Mouse (Mus musculus): ENCODE measurements around the gene Serpinb1c.
"Not testable (repeated sequence)": the region's sequence is repeated elsewhere in the genome, so short reads cannot be mapped to it uniquely, and the experiment has no call there.

Serpinb1c gene

DNA sequence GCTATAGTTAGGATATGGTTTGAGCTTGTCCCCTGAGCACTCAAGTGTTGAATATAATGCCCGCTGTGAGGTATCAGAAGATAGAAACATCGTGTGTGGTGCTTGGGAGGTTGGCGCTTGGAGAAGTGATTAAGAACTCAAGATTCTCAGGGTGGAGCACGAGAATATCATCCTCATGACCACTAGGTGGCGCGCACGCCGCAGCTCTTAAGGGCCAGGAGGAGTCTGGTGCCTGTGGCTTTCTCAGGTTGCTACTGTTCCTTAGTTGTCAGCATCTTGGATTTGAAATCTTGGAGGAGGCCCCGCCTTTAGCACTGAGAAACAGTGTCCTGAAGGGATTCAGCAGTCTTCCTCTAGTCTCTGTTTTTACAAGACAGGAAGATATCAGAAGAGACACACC lies 31.5 kb downstream of the Serpinb1c start:
- DNase-seq (ENCODE audit: low read depth, low spot score): peak; percentile 46

- DNase-seq (ENCODE audit: low read depth, low spot score): no peak
These were observed 32.4 kb downstream of the Serpinb1c start for GRCm38 (mm10) chr13:32865591-32865990.

DNA sequence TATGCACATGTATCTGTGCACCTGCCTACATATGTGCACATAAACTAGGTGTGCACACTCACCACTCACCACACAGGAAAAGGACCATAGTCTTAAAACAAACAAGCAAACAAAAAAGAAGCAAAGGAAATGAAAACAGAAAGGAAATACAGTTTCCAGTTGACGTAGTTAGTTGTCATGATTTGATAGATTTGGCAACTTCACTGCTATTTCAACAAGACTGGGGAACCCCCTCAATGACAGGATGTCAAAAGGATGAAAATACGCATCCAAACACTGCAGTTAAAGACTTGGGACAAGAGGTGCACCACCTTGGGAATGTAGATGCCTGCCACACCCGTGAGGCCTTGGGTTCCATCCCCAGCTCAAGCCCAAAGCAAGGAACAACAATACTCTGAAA lies 33.5 kb downstream of the Serpinb1c start:
- DNase-seq (ENCODE audit: low read depth, low spot score): not testable (repeated sequence)

GRCm38 (mm10) chr13:32863456-32863855 lies 34.6 kb downstream of the Serpinb1c start:
- no peak for DNase-seq (ENCODE audit: low read depth, low spot score)

GRCm38 (mm10) chr13:32860821-32861220 lies 37.2 kb downstream of the Serpinb1c start:
- DNase-seq (ENCODE audit: low read depth, low spot score): no peak

GRCm38 (mm10) chr13:32853073-32853472 lies 44.9 kb downstream of the Serpinb1c start:
- DNase-seq (ENCODE audit: low read depth, low spot score): no peak

- DNase-seq (ENCODE audit: low read depth, low spot score): no peak
These were observed 45.5 kb downstream of the Serpinb1c start for GRCm38 (mm10) chr13:32852539-32852938.

DNA sequence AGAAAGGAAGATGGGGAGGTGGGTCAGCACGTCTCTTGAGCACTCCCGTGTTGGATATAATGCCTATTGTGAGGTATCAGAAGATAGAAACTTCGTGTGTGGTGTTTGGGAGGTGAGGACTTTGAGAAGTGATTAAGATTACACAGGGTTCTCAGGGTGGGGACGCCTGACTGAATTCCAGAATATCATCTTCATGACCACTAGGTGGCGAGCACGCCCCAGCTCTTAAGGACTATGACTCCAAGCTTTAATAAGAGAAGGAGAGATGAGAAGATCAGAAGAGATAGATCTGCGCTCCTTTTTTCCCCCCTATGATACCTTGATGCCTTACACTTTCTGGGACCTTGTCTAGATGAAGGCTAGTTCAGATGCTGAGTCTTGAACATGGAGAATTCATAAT lies 46.0 kb downstream of the Serpinb1c start:
- no peak for DNase-seq (ENCODE audit: low read depth, low spot score)

DNA sequence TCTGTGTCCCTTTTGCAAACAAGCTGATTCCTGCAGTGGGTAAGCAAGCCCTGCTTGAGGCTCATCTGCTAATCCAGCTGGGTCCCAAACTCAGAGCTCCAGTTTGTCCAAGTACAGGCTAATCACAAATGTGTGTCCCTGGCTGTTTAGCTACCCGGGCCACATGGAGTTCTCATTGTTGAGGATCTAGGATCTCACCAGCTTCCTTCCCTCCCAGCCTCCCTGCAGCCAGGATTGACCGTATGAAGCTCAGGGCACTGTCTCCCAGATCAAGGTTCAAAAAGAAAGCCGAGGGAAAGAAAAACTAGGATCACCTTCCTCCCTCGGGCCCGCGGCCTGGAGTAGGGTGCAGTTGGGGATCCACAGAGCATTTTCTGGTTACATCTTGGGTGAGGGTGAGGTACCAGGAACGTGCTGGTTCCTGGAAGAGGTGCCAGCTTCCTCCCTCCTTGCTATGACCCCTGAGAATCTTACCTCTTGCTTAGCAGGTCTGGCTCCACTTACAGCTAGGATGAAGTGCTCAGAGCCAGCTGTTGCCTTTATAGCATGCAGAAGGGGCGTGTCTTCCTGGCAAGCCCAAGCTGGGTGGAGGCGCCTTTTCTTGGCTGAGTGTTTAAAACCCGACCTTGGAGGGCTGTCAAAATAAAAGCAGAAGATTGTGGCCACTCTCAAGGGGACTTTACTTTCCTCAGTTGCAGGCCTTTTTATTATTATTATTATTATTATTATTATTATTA lies 47.2 kb downstream of the Serpinb1c start, which contains the start of gene Serpinb1a:
TSS of gene Serpinb1a (minus strand) at position 518 of the 737 bp plus-strand sequence.
- no peak for DNase-seq (ENCODE audit: low read depth, low spot score)

- DNase-seq (ENCODE audit: low read depth, low spot score): no peak
These were observed 47.9 kb downstream of the Serpinb1c start for GRCm38 (mm10) chr13:32850156-32850555.

- no peak for DNase-seq (ENCODE audit: low read depth, low spot score)
These were observed 48.4 kb downstream of the Serpinb1c start for GRCm38 (mm10) chr13:32849531-32850123.

DNA sequence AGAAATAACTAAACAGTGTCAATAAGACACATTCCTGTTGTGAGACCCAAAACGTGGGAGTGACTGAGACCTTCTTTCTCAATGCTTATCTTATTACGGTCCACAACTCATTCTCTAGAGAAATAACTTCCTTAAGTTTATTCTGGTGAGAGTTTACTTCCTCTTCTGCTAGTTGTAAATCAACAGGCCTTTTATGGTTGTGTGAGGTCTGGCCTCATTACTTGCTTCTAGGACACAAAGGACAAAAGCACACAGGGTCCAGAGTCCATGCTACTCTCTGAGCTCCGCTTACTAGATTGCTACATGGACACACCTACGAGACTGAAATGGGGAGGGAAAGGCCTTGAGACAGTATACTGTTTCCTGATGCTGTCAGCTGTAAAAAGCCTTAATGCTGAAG lies 48.9 kb downstream of the Serpinb1c start:
- no peak for DNase-seq (ENCODE audit: low read depth, low spot score)

GRCm38 (mm10) chr13:32846221-32846620 lies 51.8 kb downstream of the Serpinb1c start:
- no peak for DNase-seq (ENCODE audit: low read depth, low spot score)

DNA sequence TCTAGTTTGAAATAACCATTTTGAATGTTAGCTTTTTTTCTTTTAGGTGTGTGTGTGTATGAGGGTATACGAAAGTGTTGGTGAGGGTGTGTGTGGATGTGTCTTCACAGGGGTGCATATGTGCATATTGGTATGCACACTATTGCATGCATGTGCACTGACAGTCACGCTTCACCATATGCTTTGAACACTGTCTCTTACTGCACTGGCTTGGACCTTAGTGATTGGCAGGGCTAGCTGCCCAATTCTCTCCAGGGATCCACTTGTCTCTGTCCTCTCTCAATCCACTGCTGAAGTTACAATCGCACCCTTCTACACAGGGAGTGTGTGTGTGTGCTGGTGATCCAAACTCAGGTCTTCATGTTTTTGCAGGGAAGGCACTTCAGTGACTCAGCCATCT lies 56.7 kb downstream of the Serpinb1c start:
- no peak for DNase-seq (ENCODE audit: low read depth, low spot score)

DNA sequence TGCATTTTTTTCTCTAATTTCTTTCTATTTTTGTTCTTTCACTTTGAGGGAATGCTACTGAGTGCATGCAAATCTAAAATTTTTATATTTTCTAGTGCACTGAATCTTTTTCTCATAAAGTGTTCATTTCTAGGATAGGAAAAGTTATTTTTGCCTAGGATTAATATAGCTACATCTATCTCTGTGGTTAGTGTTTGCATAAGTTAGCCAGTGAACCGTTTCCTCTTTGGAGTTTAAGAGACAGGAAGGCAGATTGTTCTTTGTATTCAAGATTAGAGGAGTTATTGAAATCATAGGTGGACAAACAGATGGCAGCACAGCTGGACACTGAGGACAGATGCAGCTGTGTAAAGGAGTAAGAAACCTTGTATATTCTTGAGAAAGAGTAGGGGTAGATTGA lies 58.7 kb downstream of the Serpinb1c start:
- no peak for DNase-seq (ENCODE audit: low read depth, low spot score)

- no peak for DNase-seq (ENCODE audit: low read depth, low spot score)
These were observed 63.5 kb downstream of the Serpinb1c start for GRCm38 (mm10) chr13:32834513-32834912.

- DNase-seq (ENCODE audit: low read depth, low spot score): peak; percentile 59
These were observed 64.8 kb downstream of the Serpinb1c start for GRCm38 (mm10) chr13:32833237-32833636.

DNA sequence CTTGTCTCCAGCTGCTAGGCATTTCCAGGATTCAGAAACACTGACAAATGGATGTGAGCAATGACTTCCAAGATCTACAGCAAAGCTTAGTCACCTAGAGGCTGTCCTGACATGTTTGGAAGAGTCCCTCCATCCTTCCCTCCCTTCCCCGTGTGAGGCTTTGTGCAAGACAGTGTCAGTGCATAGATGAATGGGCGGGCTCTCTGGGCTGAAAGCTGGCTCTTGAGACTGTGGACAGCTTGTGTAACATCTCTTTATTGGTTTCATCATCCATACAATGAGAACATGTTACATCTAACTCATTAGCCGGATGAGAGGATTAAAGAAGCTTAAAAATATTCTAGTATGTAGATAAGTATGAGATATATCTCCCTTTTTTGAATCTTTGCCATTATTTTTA lies 65.2 kb downstream of the Serpinb1c start:
- no peak for DNase-seq (ENCODE audit: low read depth, low spot score)

- no peak for DNase-seq (ENCODE audit: low read depth, low spot score)
These were observed 66.3 kb downstream of the Serpinb1c start for GRCm38 (mm10) chr13:32831505-32832273.
